Mouse (Mus musculus) MEL (cell line): ENCODE data around the gene Hp. TPM values are rescaled to one million over a fixed set of nuclear protein-coding genes. Genes with fewer than 3 reads are reported as not detected.

Source experiments
- DNase-seq: peaks from one replicate; pipeline ENCODE4 v3.0.0; 2011; ENCODE audit warnings: low read depth, low spot score
- H3K27ac ChIP-seq: 2 replicates; pipeline ENCODE4 v1.5.1; 2012; ENCODE audit warnings: low read depth, mild to moderate bottlenecking, control low read depth, low read length, moderate library complexity; ENCODE audit not compliant: control insufficient read depth
- H3K27me3 ChIP-seq, 2 experiments: fragments of 150-350 bp in 1 of 2; sonication (generic) in 1 of 2; 2 replicates each; pipeline ENCODE4 v1.6.1; 2012; ENCODE audit warnings: low read length in 2 of 2, mild to moderate bottlenecking in 2 of 2, improper control_type of control experiment in 1 of 2, moderate library complexity in 1 of 2; ENCODE audit not compliant: insufficient read depth in 2 of 2, control insufficient read depth in 1 of 2
- H3K36me3 ChIP-seq, 2 experiments: 2 replicates each; pipeline ENCODE4 v1.6.1; 2012 to 2014; ENCODE audit warnings: low read length in 2 of 2, improper control_type of control experiment in 1 of 2, inconsistent platforms in 1 of 2, mild to moderate bottlenecking in 1 of 2; ENCODE audit not compliant: insufficient read depth in 2 of 2, control insufficient read depth in 1 of 2
- H3K4me1 ChIP-seq, 2 experiments: fragments of 150-350 bp in 1 of 2; sonication (generic) in 1 of 2; 2 replicates each; pipeline ENCODE4 v1.6.1; 2012; ENCODE audit warnings: low read length in 2 of 2, improper control_type of control experiment in 1 of 2, mild to moderate bottlenecking in 1 of 2; ENCODE audit not compliant: insufficient read depth in 2 of 2, control insufficient read depth in 1 of 2
- H3K4me3 ChIP-seq, 2 experiments: fragments of 150-350 bp in 1 of 2; sonication (generic) in 1 of 2; 2 replicates each; pipeline ENCODE4 v1.5.1; 2012; ENCODE audit warnings: low read depth in 2 of 2, low read length in 2 of 2, mild to moderate bottlenecking in 2 of 2, moderate library complexity in 2 of 2, control low read depth in 1 of 2, improper control_type of control experiment in 1 of 2; ENCODE audit not compliant: control insufficient read depth in 1 of 2, insufficient read depth in 1 of 2
- H3K79me2 ChIP-seq: 2 replicates; pipeline ENCODE4 v1.6.1; 2012; ENCODE audit warnings: mild to moderate bottlenecking, low read length, moderate library complexity; ENCODE audit not compliant: control insufficient read depth, poor library complexity, insufficient read depth
- H3K9ac ChIP-seq: 2 replicates; pipeline ENCODE4 v1.6.1; 2012; ENCODE audit warnings: low read depth, mild to moderate bottlenecking, control low read depth, low read length, moderate library complexity; ENCODE audit not compliant: control insufficient read depth, poor library complexity, severe bottlenecking
- H3K9me3 ChIP-seq: fragments of 150-350 bp; sonication (generic); replicated peaks from 2 replicates; pipeline ENCODE4 v1.6.1; 2012; ENCODE audit warnings: mild to moderate bottlenecking, low read length, improper control_type of control experiment, moderate library complexity; ENCODE audit not compliant: insufficient read depth
- BHLHE40 ChIP-seq: IDR thresholded peaks from 2 replicates; pipeline ENCODE4 v1.6.1; 2012; ENCODE audit warnings: low read depth, mild to moderate bottlenecking, inconsistent platforms, low read length, improper control_type of control experiment, borderline replicate concordance
- CHD2 ChIP-seq: IDR thresholded peaks from 2 replicates; pipeline ENCODE4 v1.6.1; 2011; ENCODE audit warnings: low read length, improper control_type of control experiment
- E2F4 ChIP-seq: IDR thresholded peaks from 2 replicates; pipeline ENCODE4 v1.6.1; 2011; ENCODE audit warnings: low read depth, low read length, improper control_type of control experiment, borderline replicate concordance
- ELF1 ChIP-seq: IDR thresholded peaks from 2 replicates; pipeline ENCODE4 v1.6.1; 2014; ENCODE audit warnings: low read depth, mild to moderate bottlenecking, inconsistent platforms, low read length, improper control_type of control experiment, moderate library complexity
- EP300 ChIP-seq, 2 experiments: IDR thresholded peaks; 2 replicates each; pipeline ENCODE4 v1.6.1; 2011; ENCODE audit warnings: improper control_type of control experiment in 2 of 2, low read length in 2 of 2, low read depth in 1 of 2, mild to moderate bottlenecking in 1 of 2
- GABPA ChIP-seq: IDR thresholded peaks from 2 replicates; pipeline ENCODE4 v1.6.1; 2012; ENCODE audit warnings: low read depth, mild to moderate bottlenecking, inconsistent platforms, low read length, improper control_type of control experiment, moderate library complexity
- HCFC1 ChIP-seq: IDR thresholded peaks from 2 replicates; pipeline ENCODE4 v1.6.1; 2012; ENCODE audit warnings: low read depth, mild to moderate bottlenecking, inconsistent platforms, low read length, improper control_type of control experiment, moderate library complexity
- JUND ChIP-seq: IDR thresholded peaks from 2 replicates; pipeline ENCODE4 v1.6.1; 2011; ENCODE audit warnings: low read depth, mild to moderate bottlenecking, improper control_type of control experiment, low read length
- MAX ChIP-seq: IDR thresholded peaks from 2 replicates; pipeline ENCODE4 v1.6.1; 2011; ENCODE audit warnings: low read length, improper control_type of control experiment
- MAZ ChIP-seq: IDR thresholded peaks from 2 replicates; pipeline ENCODE4 v1.6.1; 2012; ENCODE audit warnings: low read depth, mild to moderate bottlenecking, inconsistent platforms, low read length, improper control_type of control experiment
- MEF2A ChIP-seq: IDR thresholded peaks from 2 replicates; pipeline ENCODE4 v1.6.1; 2014; ENCODE audit warnings: low read depth, mild to moderate bottlenecking, inconsistent platforms, low read length, improper control_type of control experiment; ENCODE audit not compliant: poor library complexity, insufficient replicate concordance, severe bottlenecking; ENCODE audit errors: extremely low read depth
- MYC ChIP-seq: IDR thresholded peaks from 2 replicates; pipeline ENCODE4 v1.6.1; 2011; ENCODE audit warnings: low read depth, mild to moderate bottlenecking, low read length, improper control_type of control experiment, moderate library complexity
- NELFE ChIP-seq: IDR thresholded peaks from 2 replicates; pipeline ENCODE4 v1.6.1; 2011; ENCODE audit warnings: low read depth, low read length, improper control_type of control experiment
- POLR2A ChIP-seq, 2 experiments: IDR thresholded peaks; 2 replicates each; pipeline ENCODE4 v1.6.1; 2011 to 2012; ENCODE audit warnings: low read length in 2 of 2, mild to moderate bottlenecking in 2 of 2, control low read depth in 1 of 2, improper control_type of control experiment in 1 of 2, low read depth in 1 of 2, moderate library complexity in 1 of 2; ENCODE audit not compliant: control insufficient read depth in 1 of 2, insufficient read depth in 1 of 2, poor library complexity in 1 of 2
- POLR2AphosphoS5 ChIP-seq: IDR thresholded peaks from 2 replicates; pipeline ENCODE4 v1.6.1; 2012; ENCODE audit warnings: low read depth, borderline replicate concordance, mild to moderate bottlenecking, inconsistent platforms, low read length, moderate library complexity, mixed read lengths
- SIN3A ChIP-seq: IDR thresholded peaks from 2 replicates; pipeline ENCODE4 v1.6.1; 2012; ENCODE audit warnings: low read length, improper control_type of control experiment, inconsistent platforms
- TAL1 ChIP-seq: IDR thresholded peaks from 2 replicates; pipeline ENCODE4 v1.6.1; 2012; ENCODE audit warnings: mild to moderate bottlenecking, inconsistent platforms, low read length, moderate library complexity, mixed read lengths
- UBTF ChIP-seq: IDR thresholded peaks from 2 replicates; pipeline ENCODE4 v1.6.1; 2012; ENCODE audit warnings: low read depth, mild to moderate bottlenecking, inconsistent platforms, low read length, improper control_type of control experiment, moderate library complexity, borderline replicate concordance; ENCODE audit not compliant: insufficient read depth
- USF2 ChIP-seq, 2 experiments: IDR thresholded peaks; 2 replicates each; pipeline ENCODE4 v1.6.1; 2011 to 2012; ENCODE audit warnings: improper control_type of control experiment in 2 of 2, low read length in 2 of 2, borderline replicate concordance in 1 of 2, inconsistent platforms in 1 of 2, low read depth in 1 of 2, mild to moderate bottlenecking in 1 of 2; ENCODE audit not compliant: insufficient read depth in 1 of 2
- ZC3H11A ChIP-seq: IDR thresholded peaks from 2 replicates; pipeline ENCODE4 v1.6.1; 2012; ENCODE audit warnings: low read depth, mild to moderate bottlenecking, inconsistent platforms, low read length, improper control_type of control experiment
- polyA plus RNA-seq, 2 experiments: library from polyadenylated mRNA; stranded (reverse) in 1 of 2; unstranded in 1 of 2; fragments of >175 nt in 1 of 2; fragments of >200 nt in 1 of 2; gene quantifications; 2 replicates each; pipeline versions ENCODE4 v1.2.1 to v1.2.4; 2012; ENCODE audit warnings: low replicate concordance in 2 of 2, low read depth in 1 of 2; ENCODE audit not compliant: insufficient read length in 2 of 2, insufficient read depth in 1 of 2, missing spikeins in 1 of 2
- total RNA-seq: library from RNA; depleted of rRNA; stranded (reverse); fragments of 300-350 nt; gene quantifications from 2 replicates; pipeline ENCODE4 v1.2.3, GENCODE M21; 2012; rRNA removed

The Hp gene
- total RNA-seq (0.19 TPM in 1 of 2 replicates, not detected in the other), polyA plus RNA-seq (under 1 TPM in 1 of 2 experiments, not detected in 1; 0.08 TPM)

GRCm38 (mm10) chr8:109578900-109579301, at the start of gene Hp:
Gene Hp (minus strand): TSS chr8:109579172.
- H3K27ac ChIP-seq, result no peak within 1 kb of the TSS
- no peaks in the 10 kb centered on the region for H3K36me3 ChIP-seq
- no peaks in the 10 kb centered on the region for H3K79me2 ChIP-seq
- peaks cover 0 to 3% of the 10 kb centered on the region in 2 experiments; a peak in 1 of 4 replicates for H3K4me1 ChIP-seq
- H3K9ac ChIP-seq, result no peak within 1 kb of the TSS
- H3K27me3 ChIP-seq, result no peaks in the 10 kb centered on the region; a peak in 1 of 4 replicates
- no peak for DNase-seq
- no peak for TF ChIP-seq TAL1
- no peak for TF ChIP-seq POLR2A (IDR thresholded peaks at IDR 0.05; ENCODE audit: control insufficient read depth in 1 of 2, insufficient read depth in 1 of 2, low read depth in 1 of 2, low read length in 2 of 2, poor library complexity in 1 of 2)
- TF ChIP-seq BHLHE40, result no peak
- TF ChIP-seq CHD2, result no peak
- no peak for TF ChIP-seq MYC
- no peak for TF ChIP-seq ELF1
- no peak for TF ChIP-seq JUND
- TF ChIP-seq NELFE, result no peak
- no peak for TF ChIP-seq MAX
- TF ChIP-seq GABPA, result no peak
- TF ChIP-seq POLR2AphosphoS5, result no peak
- no peak for TF ChIP-seq ZC3H11A
- no peak within 1 kb of the TSS for H3K4me3 ChIP-seq
- H3K9me3 ChIP-seq, result no peaks in the 10 kb centered on the region

GRCm38 (mm10) chr8:109628638-109629037, 49.7 kb upstream of the Hp start:
- no peaks in the 10 kb centered on the region for H3K36me3 ChIP-seq
- no peaks in the 10 kb centered on the region for H3K79me2 ChIP-seq
- no peak overlapping the region for H3K4me3 ChIP-seq
- H3K27ac ChIP-seq, result no peak overlapping the region
- no peaks in the 10 kb centered on the region for H3K9me3 ChIP-seq
- no peak for TF ChIP-seq MEF2A
- TF ChIP-seq USF2 (IDR thresholded peaks at IDR 0.05; ENCODE audit: borderline replicate concordance in 1 of 2, insufficient read depth in 1 of 2, low read depth in 1 of 2, low read length in 2 of 2), result no peak
- TF ChIP-seq UBTF, result no peak
- TF ChIP-seq POLR2AphosphoS5, result no peak
- TF ChIP-seq EP300 (IDR thresholded peaks at IDR 0.05; ENCODE audit: low read depth in 1 of 2, low read length in 2 of 2), result no peak
- no peak for TF ChIP-seq SIN3A
- TF ChIP-seq E2F4, result no peak
- no peak for TF ChIP-seq HCFC1
- no peak for TF ChIP-seq MAZ
- DNase-seq, result no peak
- H3K9ac ChIP-seq, result no peak overlapping the region
- H3K27me3 ChIP-seq, result no peaks in the 10 kb centered on the region
- H3K4me1 ChIP-seq, result no peaks in the 10 kb centered on the region; a peak in 1 of 4 replicates
